Mouse (Mus musculus) hindbrain, embryonic 12.5 days (tissue): ENCODE data around the gene Uqcc1. TPM values are rescaled to one million over a fixed set of nuclear protein-coding genes. Genes with fewer than 3 reads are reported as not detected.

Experiments
- ATAC-seq: fragments of 200-750 bp; cut with Nextera tagmentation; 2 replicates; pipeline ENCODE4 v1.8.0; 2017; ENCODE audit warnings: moderate TSS enrichment; ENCODE audit not compliant: low FRiP score
- H3K27ac ChIP-seq: fragments of 300-500 bp; sonication (generic); 2 replicates; pipeline ENCODE4 v1.5.1; 2016; ENCODE audit warnings: mild to moderate bottlenecking
- H3K27me3 ChIP-seq: fragments of 300-500 bp; sonication (generic); 2 replicates; pipeline ENCODE4 v1.6.1; 2016; ENCODE audit warnings: mild to moderate bottlenecking
- H3K36me3 ChIP-seq: fragments of 300-500 bp; sonication (generic); 2 replicates; pipeline ENCODE4 v1.6.1; 2016; ENCODE audit warnings: mild to moderate bottlenecking
- H3K4me1 ChIP-seq: fragments of 300-500 bp; sonication (generic); 2 replicates; pipeline ENCODE4 v1.6.1; 2016
- H3K4me2 ChIP-seq: fragments of 300-500 bp; sonication (generic); replicated peaks from 2 replicates; pipeline ENCODE4 v1.6.1; 2016; ENCODE audit warnings: mild to moderate bottlenecking
- H3K4me3 ChIP-seq: fragments of 300-500 bp; sonication (generic); 2 replicates; pipeline ENCODE4 v1.5.1; 2016; ENCODE audit warnings: mild to moderate bottlenecking
- H3K9ac ChIP-seq: fragments of 300-500 bp; sonication (generic); 2 replicates; pipeline ENCODE4 v1.6.1; 2016; ENCODE audit warnings: mild to moderate bottlenecking, moderate library complexity
- H3K9me3 ChIP-seq: fragments of 300-500 bp; sonication (generic); replicated peaks from 2 replicates; pipeline ENCODE4 v1.6.1; 2016; ENCODE audit warnings: mild to moderate bottlenecking
- WGBS: fragments of 180-500 bp; shearing (Covaris S2); methylation state at CpG from one replicate; pipeline ENCODE4 v1.1.7; 2016; 5-methylcytosine and 5-hydroxymethylcytosine counted together
- polyA plus RNA-seq: library from polyadenylated mRNA; unstranded; fragments of >200 nt; fragmentation: Nextera tagmentation; extraction: Ambion mirVana; gene quantifications from 2 replicates; pipeline ENCODE4 v1.2.1, GENCODE M21; 2016

Uqcc1 gene
- polyA plus RNA-seq, 1 experiment from 2014 or later: 65.5 TPM

DNA sequence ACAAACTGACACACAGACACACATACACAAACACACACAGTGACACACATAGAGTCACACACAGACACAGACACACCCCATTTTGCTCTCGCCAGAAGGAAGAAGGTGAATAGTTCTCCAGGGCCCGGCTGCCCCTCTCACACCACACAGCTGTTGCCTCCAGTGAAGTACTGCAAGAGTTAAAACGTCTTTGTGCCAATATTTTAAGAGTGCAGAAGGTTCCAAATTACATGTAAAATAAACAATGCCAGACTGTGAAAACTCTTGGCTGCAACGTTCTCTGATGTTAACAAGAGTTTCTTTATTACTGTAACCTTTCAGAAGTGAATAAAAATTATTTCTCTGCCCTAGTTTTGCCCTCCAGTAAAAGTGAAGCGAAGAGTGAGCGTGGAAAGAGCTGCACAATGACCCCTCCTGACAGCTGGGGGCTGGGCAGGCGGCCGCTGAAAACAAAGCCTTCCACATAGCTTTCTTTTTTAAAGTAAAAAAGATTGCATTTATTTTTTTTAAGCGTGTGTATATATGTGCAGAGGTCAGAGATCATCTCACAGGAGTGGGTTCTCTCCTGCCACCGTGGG, 57.1 kb downstream of the Uqcc1 start:
- Histone ChIP-seq H3K36me3 (peaks cover 37% of the 10 kb centered on the region), H3K4me2 (no peak overlapping the region), H3K27ac (peak overlapping the region; percentile 57), H3K9ac (no peak overlapping the region), H3K4me3 (no peak overlapping the region), H3K4me1 (peaks cover 14% of the 10 kb centered on the region), H3K9me3 (no peaks in the 10 kb centered on the region), H3K27me3 (no peaks in the 10 kb centered on the region)
- 63% methylated on average over 10 of the region's 10 CpGs for WGBS
- no peak for ATAC-seq

DNA sequence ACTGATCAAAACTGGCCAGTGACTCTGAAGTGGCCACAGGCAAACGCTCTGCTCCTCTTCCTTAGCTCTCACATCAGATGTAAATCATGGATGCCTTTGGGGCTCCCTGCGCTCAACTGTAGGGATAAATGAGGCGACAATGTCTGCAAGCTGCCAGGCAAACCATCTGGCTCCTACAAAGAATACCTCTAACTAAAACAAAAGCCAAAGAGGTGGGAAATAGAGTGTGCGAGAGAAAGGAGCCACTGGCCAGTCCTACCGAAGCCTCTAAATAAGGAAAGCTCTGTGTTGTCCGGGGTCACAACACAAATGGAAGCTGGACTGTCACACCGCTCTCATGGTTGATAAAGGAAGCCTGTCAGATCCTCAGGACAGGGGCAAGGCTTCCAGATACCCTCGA, 57.6 kb downstream of the Uqcc1 start:
- H3K27me3 ChIP-seq: no peaks in the 10 kb centered on the region
- no peak overlapping the region for H3K4me3 ChIP-seq
- peaks cover 36% of the 10 kb centered on the region for H3K36me3 ChIP-seq
- H3K4me2 ChIP-seq: no peak overlapping the region
- 64% methylated on average over 8 of the region's 8 CpGs for WGBS
- no peaks in the 10 kb centered on the region for H3K9me3 ChIP-seq
- H3K9ac ChIP-seq: no peak overlapping the region
- peak overlapping the region; percentile 57 for H3K27ac ChIP-seq
- peaks cover 14% of the 10 kb centered on the region for H3K4me1 ChIP-seq
- ATAC-seq: no peak

DNA sequence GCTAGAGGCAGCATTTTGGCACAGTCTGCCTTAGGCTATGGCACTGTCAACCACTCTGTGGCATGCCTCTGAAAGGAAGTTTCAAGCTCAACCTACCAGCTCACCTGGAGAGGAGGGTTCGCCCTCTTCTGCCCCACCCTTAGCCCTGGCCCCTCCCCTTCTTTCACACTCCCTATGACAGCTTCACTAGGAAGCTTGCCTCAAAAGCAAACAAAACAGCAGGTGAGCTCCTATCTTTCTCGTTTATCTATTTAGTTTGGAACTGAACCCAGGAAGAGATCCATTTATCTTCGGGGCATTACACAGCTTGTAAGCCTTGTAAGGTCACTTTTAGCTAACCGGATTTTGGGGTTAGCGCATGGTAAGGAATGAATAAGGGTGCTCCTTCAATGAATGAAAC, 60.3 kb downstream of the Uqcc1 start:
- no peaks in the 10 kb centered on the region for H3K9me3 ChIP-seq
- no peak overlapping the region for H3K27ac ChIP-seq
- 73% methylated on average over 5 of the region's 5 CpGs for WGBS
- ATAC-seq: no peak
- H3K9ac ChIP-seq: no peak overlapping the region
- H3K27me3 ChIP-seq: no peaks in the 10 kb centered on the region
- H3K4me2 ChIP-seq: no peak overlapping the region
- peaks cover 14% of the 10 kb centered on the region for H3K4me1 ChIP-seq
- no peak overlapping the region for H3K4me3 ChIP-seq
- H3K36me3 ChIP-seq: peaks cover 15% of the 10 kb centered on the region

DNA sequence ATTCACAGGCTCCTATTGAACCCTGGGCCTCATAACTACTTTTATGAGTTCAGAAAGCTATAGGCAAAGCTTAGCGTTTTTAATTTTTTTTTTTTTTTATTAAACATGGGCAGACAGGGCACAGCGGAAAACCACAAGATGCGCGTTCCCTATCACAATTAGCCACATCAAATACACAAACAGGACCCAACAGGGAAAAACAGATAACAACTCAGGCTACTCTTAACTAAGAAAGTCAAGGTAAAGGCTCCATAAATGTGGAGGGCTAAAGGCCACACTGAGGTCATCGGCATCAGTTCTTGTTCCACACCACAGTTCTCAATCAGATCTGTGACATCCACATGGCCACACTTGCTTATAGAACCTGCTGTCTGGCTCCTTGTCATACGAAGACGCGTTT, 61.8 kb downstream of the Uqcc1 start:
- H3K9ac ChIP-seq: no peak overlapping the region
- no peaks in the 10 kb centered on the region for H3K9me3 ChIP-seq
- no peak overlapping the region for H3K4me3 ChIP-seq
- 94% methylated on average over 8 of the region's 8 CpGs for WGBS
- H3K36me3 ChIP-seq: peaks cover 10% of the 10 kb centered on the region
- no peak for ATAC-seq
- H3K4me1 ChIP-seq: peaks cover 17% of the 10 kb centered on the region
- H3K27me3 ChIP-seq: no peaks in the 10 kb centered on the region
- no peak overlapping the region for H3K4me2 ChIP-seq
- no peak overlapping the region for H3K27ac ChIP-seq

DNA sequence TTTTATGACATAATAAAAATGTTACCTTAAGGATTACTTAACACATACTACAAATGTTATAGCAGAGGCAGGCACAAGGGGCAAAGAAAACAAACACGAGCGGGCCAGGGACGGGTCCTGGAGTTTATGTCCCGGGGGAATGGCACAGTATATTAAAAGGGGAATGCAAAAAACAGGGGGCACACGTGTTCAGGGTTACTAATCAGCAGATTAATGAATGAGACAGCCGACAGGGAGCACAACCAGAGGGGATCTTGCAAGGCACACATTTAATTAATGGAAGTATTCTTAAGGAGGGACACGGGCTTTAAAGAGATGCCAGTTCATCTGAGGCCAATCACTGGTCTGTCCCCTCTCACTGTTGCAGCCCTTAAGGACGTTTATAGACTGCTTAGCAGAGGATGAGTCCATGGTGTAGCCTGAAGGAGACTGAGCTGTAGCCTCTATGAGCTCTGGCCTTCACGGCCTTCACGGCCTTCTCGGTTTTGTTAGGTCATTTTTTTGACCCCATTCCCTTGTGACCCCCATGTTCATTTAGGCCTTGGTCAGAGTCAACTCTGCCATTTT, 66.7 kb downstream of the Uqcc1 start:
- ATAC-seq: peak; percentile 82
- Histone ChIP-seq H3K27ac (peak overlapping the region; percentile 30; the same call in 1 of the 2 replicates), H3K9me3 (no peaks in the 10 kb centered on the region), H3K4me2 (peak overlapping the region; percentile 22), H3K9ac (no peak overlapping the region), H3K27me3 (no peaks in the 10 kb centered on the region), H3K4me3 (no peak overlapping the region), H3K36me3 (0 out of 2 replicates have a peak, but pooled peaks cover 3% of the 10 kb centered on the region), H3K4me1 (peaks cover 11% of the 10 kb centered on the region)
- whole genome bisulfite sequencing: 53% methylated on average over 11 of the region's 11 CpGs

DNA sequence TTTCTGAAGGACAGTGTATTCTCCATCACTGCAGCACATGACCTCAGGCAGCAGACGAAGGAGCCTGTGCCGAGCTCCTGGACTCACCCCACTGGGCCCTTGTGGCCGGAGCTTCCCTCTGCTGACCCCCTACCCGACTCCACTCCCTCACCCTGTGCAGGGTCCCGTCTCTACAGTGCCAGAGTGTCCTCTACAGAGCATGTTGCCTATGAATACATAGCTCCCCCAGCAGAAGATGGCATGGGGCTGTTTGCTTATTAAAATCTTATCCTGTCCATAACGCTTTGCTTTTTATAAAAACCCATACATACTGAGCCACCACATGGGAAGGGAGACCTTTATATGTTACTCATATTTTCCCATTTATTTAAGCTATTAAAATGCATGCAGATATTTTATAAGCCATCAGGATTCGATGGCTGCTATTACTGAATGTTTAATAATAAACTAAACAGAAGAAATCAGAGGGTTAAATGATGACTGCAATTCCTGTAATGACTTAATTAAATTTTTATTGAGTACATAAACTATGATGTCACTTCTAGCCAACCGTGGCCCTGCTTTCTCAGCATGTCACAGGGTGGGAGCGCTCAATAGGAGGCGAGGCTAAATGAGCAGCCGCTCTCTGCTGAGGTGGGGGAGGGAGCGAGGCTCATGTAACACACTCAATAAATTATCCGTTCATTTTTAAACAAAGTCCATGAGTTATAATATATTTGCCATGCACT, 67.4 kb downstream of the Uqcc1 start:
- H3K4me2 ChIP-seq: peak overlapping the region; percentile 22
- H3K27me3 ChIP-seq: no peaks in the 10 kb centered on the region
- peaks cover 11% of the 10 kb centered on the region for H3K4me1 ChIP-seq
- ATAC-seq: peak; percentile 95
- peak overlapping the region; percentile 68 for H3K27ac ChIP-seq
- no peak overlapping the region for H3K4me3 ChIP-seq
- peaks cover 1% of the 10 kb centered on the region for H3K36me3 ChIP-seq
- H3K9ac ChIP-seq: no peak overlapping the region
- no peaks in the 10 kb centered on the region for H3K9me3 ChIP-seq
- 60% methylated on average over 13 of the region's 13 CpGs for WGBS

DNA sequence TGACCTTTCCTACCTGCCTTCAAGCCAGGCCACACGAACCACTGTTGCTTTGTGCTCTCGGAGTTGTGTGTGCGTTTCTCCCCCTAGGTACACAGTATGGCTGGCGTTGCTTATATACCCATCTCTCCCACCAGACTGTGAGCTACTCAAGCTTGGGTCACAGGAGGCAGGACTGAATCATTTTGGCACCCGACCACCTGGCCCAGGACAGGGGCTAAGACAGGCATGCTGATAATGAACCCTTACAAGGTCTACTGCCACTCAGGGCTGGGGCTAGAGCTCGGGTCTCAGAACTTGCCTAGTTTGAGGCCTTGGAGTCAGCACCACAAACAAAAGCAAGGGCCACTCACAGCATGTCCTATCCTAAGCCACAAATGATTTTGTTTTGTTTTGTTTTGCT, 68.5 kb downstream of the Uqcc1 start:
- H3K4me3 ChIP-seq: no peak overlapping the region
- H3K4me2 ChIP-seq: no peak overlapping the region
- H3K36me3 ChIP-seq: peaks cover 6% of the 10 kb centered on the region
- H3K9ac ChIP-seq: no peak overlapping the region
- H3K27ac ChIP-seq: no peak overlapping the region
- 94% methylated on average over 6 of the region's 6 CpGs for WGBS
- no peaks in the 10 kb centered on the region for H3K9me3 ChIP-seq
- H3K27me3 ChIP-seq: no peaks in the 10 kb centered on the region
- ATAC-seq: no peak
- peaks cover 11% of the 10 kb centered on the region for H3K4me1 ChIP-seq

DNA sequence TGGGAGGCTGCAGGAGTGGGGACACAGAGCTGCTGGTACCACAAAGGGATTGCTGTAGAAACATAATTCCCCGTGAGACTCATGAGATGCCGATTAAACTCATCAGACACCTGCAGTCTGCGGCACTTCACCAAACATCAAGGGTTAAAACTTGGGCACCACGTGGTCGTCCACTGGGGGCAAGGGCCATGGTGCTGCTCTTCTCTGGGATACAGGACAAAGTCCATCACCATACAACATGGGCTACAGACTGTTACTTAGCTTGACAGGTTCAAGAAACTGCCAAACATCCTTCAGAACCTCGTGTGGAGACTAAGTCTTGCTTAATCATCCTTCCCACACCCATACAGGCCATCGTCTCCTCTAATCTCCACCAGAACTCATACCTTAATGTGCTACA, 70.0 kb downstream of the Uqcc1 start:
- H3K27ac ChIP-seq: no peak overlapping the region
- ATAC-seq: no peak
- no peaks in the 10 kb centered on the region for H3K9me3 ChIP-seq
- peaks cover 11% of the 10 kb centered on the region for H3K4me1 ChIP-seq
- WGBS: 81% methylated on average over 7 of the region's 7 CpGs
- no peaks in the 10 kb centered on the region for H3K27me3 ChIP-seq
- no peak overlapping the region for H3K4me2 ChIP-seq
- H3K9ac ChIP-seq: no peak overlapping the region
- no peak overlapping the region for H3K4me3 ChIP-seq
- peaks cover 11% of the 10 kb centered on the region for H3K36me3 ChIP-seq

DNA sequence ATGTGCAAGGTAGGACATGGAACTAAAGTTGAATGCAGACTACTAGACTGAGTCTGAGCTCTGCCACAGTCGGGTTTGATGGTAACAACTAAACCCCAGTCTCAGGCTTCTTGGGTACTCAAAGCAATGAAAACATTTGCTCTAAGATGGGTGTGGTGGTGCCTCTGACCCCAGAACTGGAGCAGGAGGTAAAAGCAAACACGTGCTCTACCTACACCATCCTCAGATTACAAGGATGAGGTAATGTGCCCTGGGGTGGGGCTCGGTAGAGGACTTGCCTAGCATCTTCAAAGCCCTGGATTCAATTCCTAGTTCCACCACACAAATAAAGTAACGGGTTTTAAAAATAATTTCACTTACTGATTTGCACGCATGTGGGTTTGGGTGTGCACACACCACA, 77.6 kb downstream of the Uqcc1 start:
- Histone ChIP-seq H3K4me3 (no peak overlapping the region), H3K9ac (no peak overlapping the region), H3K9me3 (no peaks in the 10 kb centered on the region), H3K27ac (no peak overlapping the region), H3K4me2 (no peak overlapping the region), H3K36me3 (peaks cover 43% of the 10 kb centered on the region), H3K27me3 (no peaks in the 10 kb centered on the region), H3K4me1 (no peaks in the 10 kb centered on the region)
- no peak for ATAC-seq
- 91% methylated on average over 5 of the region's 5 CpGs for WGBS

DNA sequence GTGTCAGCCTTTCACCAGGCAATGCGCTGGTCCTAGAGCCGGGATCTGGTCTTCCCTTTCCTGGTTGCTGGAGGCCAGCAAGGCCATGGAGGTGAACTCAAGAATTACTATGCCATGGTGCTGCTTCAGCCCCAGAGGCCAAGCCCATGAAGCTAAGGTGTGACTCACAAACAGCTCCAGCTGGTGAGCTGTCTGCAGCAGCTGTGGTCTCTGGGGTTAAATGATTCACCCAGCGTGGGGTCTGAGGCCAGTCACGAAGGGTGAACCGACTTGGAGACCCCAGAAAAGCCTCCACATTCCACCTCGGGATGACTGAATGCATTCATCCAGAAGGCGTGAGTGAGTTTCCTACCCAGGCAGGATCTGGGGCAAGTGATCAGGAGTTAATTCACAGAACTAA, 80.0 kb downstream of the Uqcc1 start:
- 80% methylated on average over 7 of the region's 7 CpGs for WGBS
- Histone ChIP-seq H3K4me1 (no peaks in the 10 kb centered on the region), H3K4me3 (no peak overlapping the region), H3K27me3 (no peaks in the 10 kb centered on the region), H3K9ac (no peak overlapping the region), H3K27ac (no peak overlapping the region), H3K36me3 (peaks cover 54% of the 10 kb centered on the region), H3K4me2 (no peak overlapping the region), H3K9me3 (no peaks in the 10 kb centered on the region)
- ATAC-seq: no peak

DNA sequence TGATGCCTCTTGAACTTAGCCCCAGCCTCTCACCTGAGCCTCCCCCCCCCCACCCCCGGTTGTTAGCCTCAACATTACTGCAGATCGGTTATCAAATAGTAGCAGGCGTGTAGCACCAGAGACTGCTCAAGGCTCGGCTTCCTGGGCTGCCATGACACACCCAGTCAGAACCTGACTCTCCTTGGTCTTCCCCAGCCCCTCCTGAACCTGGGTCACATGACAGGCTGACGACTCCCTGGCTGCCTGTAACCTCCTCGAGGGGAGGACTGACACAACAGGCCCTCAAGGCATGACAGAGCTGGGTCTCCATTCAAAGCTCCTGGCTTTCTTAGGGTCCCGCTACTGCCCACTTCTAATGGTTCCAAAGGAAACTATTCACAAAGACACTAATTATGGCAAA, 80.6 kb downstream of the Uqcc1 start:
- Histone ChIP-seq H3K4me3 (no peak overlapping the region), H3K4me1 (no peaks in the 10 kb centered on the region), H3K9ac (no peak overlapping the region), H3K27ac (no peak overlapping the region), H3K4me2 (no peak overlapping the region), H3K27me3 (no peaks in the 10 kb centered on the region), H3K36me3 (peaks cover 58% of the 10 kb centered on the region), H3K9me3 (no peaks in the 10 kb centered on the region)
- WGBS: 73% methylated on average over 7 of the region's 7 CpGs
- ATAC-seq: no peak

DNA sequence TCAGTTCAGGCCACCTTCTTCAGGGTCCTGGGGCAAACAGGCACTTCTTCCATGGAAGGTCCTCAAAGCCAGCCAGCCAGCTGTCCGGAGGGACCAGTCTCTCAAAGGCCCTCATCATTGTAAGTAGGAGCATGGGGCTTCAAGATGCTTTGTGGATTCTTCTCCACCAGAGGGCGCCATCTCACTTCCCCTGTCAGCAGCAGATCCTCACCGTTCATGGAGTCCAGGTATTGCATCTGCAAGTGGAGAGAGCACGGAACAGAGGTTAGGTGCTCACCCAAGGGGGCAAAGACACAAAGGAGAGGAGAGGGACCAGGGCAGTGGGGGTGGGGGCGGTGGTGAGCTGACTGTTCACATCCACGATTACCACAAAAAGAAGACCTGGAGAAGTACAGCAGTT, 81.8 kb downstream of the Uqcc1 start:
- 37% methylated on average over 6 of the region's 6 CpGs for WGBS
- no peaks in the 10 kb centered on the region for H3K9me3 ChIP-seq
- no peaks in the 10 kb centered on the region for H3K4me1 ChIP-seq
- no peak overlapping the region for H3K4me3 ChIP-seq
- H3K27me3 ChIP-seq: no peaks in the 10 kb centered on the region
- H3K9ac ChIP-seq: no peak overlapping the region
- H3K27ac ChIP-seq: no peak overlapping the region
- ATAC-seq: 0 out of 2 replicates have a peak, but pooled peaks have one; percentile 29
- H3K36me3 ChIP-seq: peaks cover 55% of the 10 kb centered on the region
- no peak overlapping the region for H3K4me2 ChIP-seq

DNA sequence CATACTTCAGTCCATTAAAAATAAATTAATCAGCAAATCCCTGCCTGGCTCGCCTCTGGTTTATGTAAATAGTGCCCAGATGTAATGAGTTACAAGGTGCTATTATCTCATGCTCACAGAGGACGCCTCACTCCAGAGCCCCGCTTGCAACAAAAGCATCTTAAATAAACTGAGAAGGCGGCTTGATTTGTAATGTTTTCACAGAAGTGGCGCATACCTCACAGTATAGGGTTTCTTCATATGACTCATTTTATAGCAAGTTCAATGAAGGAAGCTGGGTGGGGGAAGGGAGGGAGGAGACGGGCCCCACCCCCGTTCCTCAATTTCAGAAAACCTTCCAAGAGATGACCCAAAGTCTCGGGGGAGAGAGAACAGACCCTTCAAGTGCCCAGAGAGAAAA, 83.2 kb downstream of the Uqcc1 start:
- H3K4me1 ChIP-seq: no peaks in the 10 kb centered on the region
- H3K27ac ChIP-seq: no peak overlapping the region
- no peak overlapping the region for H3K4me2 ChIP-seq
- ATAC-seq: no peak
- H3K36me3 ChIP-seq: peaks cover 46% of the 10 kb centered on the region
- H3K9me3 ChIP-seq: no peaks in the 10 kb centered on the region
- H3K4me3 ChIP-seq: no peak overlapping the region
- WGBS: 86% methylated on average over 8 of the region's 8 CpGs
- no peak overlapping the region for H3K9ac ChIP-seq
- H3K27me3 ChIP-seq: no peaks in the 10 kb centered on the region
